Mouse (Mus musculus): ENCODE data around the gene Cux1. TPM values are rescaled to one million over a fixed set of nuclear protein-coding genes. Genes with fewer than 3 reads are reported as not detected.

The Cux1 gene
- 61.6 and 69.1 TPM in 2 replicates for polyA plus RNA-seq (2012; rRNA removed)

GRCm38 (mm10) chr5:136567176-136568025, at the start of gene Cux1:
Gene Cux1, minus strand, starts transcription at chr5:136567490.

GRCm38 (mm10) chr5:136246452-136246838, 320.8 kb downstream of the Cux1 start, which contains the start of gene Sh2b2:
Gene Sh2b2, minus strand, starts transcription at chr5:136246556.

GRCm38 (mm10) chr5:136198474-136199391, 368.6 kb downstream of the Cux1 start, which contains the start of gene Prkrip1:
Gene Prkrip1, minus strand, starts transcription at chr5:136198963.

Other genes starting within 250 kb of the Cux1 start
- gene Myl10, start 125.7 kb upstream of the Cux1 start, polyA plus RNA-seq (2012; rRNA removed): not detected in 2 replicates

All from central nervous system, embryonic 18 days (tissue).